Mouse (Mus musculus): ENCODE data around the gene Atp1a2.

GRCm38 (mm10) chr1:172240945-172241708, 56.7 kb downstream of the Atp1a2 start:
- TF ChIP-seq GABPA (IDR thresholded peaks at IDR 0.05; ENCODE audit: insufficient replicate concordance, low read depth, low read length) = no peak
- no peak for TF ChIP-seq ZC3H11A (IDR thresholded peaks at IDR 0.05; ENCODE audit: low read depth, low read length)
- TF ChIP-seq CTCF (conservative IDR thresholded peaks at IDR 0.05 in 1 of 2, IDR thresholded peaks at IDR 0.05 in 1 of 2; ENCODE audit: low read depth in 2 of 2, low read length in 2 of 2) = no peak
- no peak for TF ChIP-seq ZKSCAN1 (IDR thresholded peaks at IDR 0.05; ENCODE audit: borderline replicate concordance, low read depth, low read length)
- TF ChIP-seq POLR2A (IDR thresholded peaks at IDR 0.05; ENCODE audit: low read depth, low read length) = no peak
- no peak for TF ChIP-seq JUN (IDR thresholded peaks at IDR 0.05; ENCODE audit: insufficient read depth, low read depth, low read length)
- no peak for TF ChIP-seq PAX5 (IDR thresholded peaks at IDR 0.05; ENCODE audit: low read length)
- no peak; the same call in 1 of the 2 replicates for TF ChIP-seq EP300 (IDR thresholded peaks at IDR 0.05; ENCODE audit: low read length)
- no peak for TF ChIP-seq BHLHE40 (IDR thresholded peaks at IDR 0.05; ENCODE audit: low read depth, low read length)
- no peak for TF ChIP-seq CHD1 (IDR thresholded peaks at IDR 0.05; ENCODE audit: low read depth, low read length)
- TF ChIP-seq ELF1 (IDR thresholded peaks at IDR 0.05; ENCODE audit: low read depth, low read length) = no peak
- TF ChIP-seq E2F4 (IDR thresholded peaks at IDR 0.05; ENCODE audit: insufficient replicate concordance, low read depth, low read length) = no peak
- no peak for TF ChIP-seq UBTF (IDR thresholded peaks at IDR 0.05; ENCODE audit: low read depth, low read length)

Data from CH12.LX (cell line).